Mouse (Mus musculus): ENCODE results near the gene Mpo. TPM values are rescaled to one million over a fixed set of nuclear protein-coding genes. Genes with fewer than 3 reads are reported as not detected.
A peak's percentile ranks its signal among the peaks of the same experiment; 100 is the strongest.

Gene Mpo
- polyA plus RNA-seq, 1 experiment from 2014 or later, result 1.7 TPM

DNA sequence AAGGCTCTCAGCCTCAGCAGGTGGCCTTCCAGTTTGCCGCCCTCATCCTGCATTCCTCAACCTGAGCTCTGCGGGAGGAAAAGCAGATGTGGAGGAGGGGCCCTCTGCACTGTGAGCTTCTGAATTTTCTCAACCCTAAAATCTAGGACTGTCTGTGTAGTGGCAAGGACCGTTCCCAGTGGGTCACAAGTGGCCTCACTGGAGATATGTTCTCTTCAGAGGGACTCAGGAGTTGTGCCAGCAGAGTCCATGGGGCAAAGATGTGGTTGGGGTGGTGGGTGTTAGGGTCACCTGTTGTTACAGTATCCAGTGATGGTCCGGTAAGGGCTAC is 24.0 kb downstream of the Mpo start:
- ATAC-seq (ENCODE audit: low FRiP score), result no peak; the same call in none of the 2 replicates
- 0 out of 2 replicates have a peak overlapping the region, but pooled peaks have one; percentile 18 for H3K27ac ChIP-seq

DNA sequence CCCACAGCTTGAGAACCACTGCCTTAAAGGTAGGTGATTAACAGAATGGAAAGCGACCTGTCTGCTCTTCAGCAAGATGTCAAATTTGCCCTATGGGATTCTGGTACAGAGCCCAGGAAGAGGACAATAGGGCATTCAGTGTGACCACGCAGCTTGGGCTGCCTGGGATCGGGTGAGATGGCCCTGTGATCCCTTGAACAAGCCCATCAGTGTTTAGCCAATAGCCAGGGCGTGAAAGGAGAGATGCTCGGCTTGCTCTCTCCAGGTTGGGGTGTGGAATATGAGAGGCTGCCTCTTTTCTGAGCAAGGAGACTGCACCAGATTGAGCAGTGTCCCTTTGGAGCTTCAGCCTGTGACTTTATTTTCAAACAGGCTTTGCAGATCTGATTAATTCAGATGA is 28.1 kb downstream of the Mpo start:
- no peaks in the 10 kb centered on the region for H3K36me3 ChIP-seq
- H3K4me2 ChIP-seq (replicated peaks), result no peak overlapping the region
- ATAC-seq (ENCODE audit: low FRiP score), result no peak
- H3K4me1 ChIP-seq, result peaks cover 11% of the 10 kb centered on the region
- H3K27ac ChIP-seq, result no peak overlapping the region
- H3K4me3 ChIP-seq, result no peak overlapping the region
- no peak overlapping the region for H3K9ac ChIP-seq
- H3K9me3 ChIP-seq (replicated peaks), result no peaks in the 10 kb centered on the region
- H3K27me3 ChIP-seq, result peaks cover 6% of the 10 kb centered on the region; the same call in 1 of the 2 replicates
- WGBS, result 47% methylated on average over 5 of the region's 5 CpGs

More for the DNA sequence above, 24.0 kb downstream of the Mpo start:
- peak overlapping the region; percentile 37 for H3K4me3 ChIP-seq
- peaks cover 16% of the 10 kb centered on the region for H3K4me1 ChIP-seq
- H3K9me3 ChIP-seq (replicated peaks), result no peaks in the 10 kb centered on the region
- WGBS, result 34% methylated on average over 4 of the region's 4 CpGs
- no peaks in the 10 kb centered on the region for H3K36me3 ChIP-seq
- peak overlapping the region; percentile 66 for H3K4me2 ChIP-seq (replicated peaks)
- peaks cover 6% of the 10 kb centered on the region; the same call in 1 of the 2 replicates for H3K27me3 ChIP-seq
- H3K9ac ChIP-seq, result peak overlapping the region; percentile 60; the same call in 1 of the 2 replicates

DNA sequence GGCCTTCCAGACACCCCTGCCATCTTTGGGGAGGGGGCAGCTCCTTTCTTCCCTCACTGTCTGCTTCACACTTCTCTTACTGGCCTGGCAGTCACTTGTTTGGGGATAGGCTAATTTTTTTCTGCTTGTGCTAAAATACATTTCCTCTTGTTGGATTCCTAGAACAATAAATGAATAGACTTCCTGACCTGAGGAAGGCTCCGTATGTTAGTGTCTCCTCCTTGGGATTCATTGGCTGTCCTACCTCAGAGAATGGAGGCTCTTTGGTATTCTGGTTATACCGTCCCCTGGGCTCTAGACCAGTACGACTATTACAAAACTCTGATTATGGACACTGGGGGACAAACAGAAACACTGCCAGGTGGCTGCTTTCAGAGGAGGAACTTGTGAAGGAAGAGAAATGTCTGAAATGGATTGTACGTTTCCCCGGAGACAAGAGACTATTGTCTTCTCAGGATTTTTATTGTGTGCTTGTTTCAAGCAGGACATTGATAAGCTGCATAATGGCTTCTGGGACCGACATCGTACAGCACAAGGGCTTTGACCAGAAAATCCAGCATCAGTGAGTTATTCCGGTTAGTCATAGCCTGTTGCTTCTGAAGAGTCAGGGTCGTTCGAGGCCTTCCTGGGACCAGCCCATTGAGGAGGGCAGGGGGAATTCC is 35.0 kb downstream of the Mpo start, which contains the start of gene Lpo:
TSS of gene Lpo (minus strand) at position 51 of the 662 bp plus-strand sequence.
- H3K9ac ChIP-seq, result 0 out of 2 replicates have a peak within 1 kb of the TSS, but pooled peaks have one; percentile 23
- H3K4me1 ChIP-seq, result peaks cover 11% of the 10 kb centered on the region
- no peaks in the 10 kb centered on the region for H3K36me3 ChIP-seq
- no peak within 1 kb of the TSS for H3K4me3 ChIP-seq
- ATAC-seq (ENCODE audit: low FRiP score), result no peak
- no peak within 1 kb of the TSS for H3K4me2 ChIP-seq (replicated peaks)
- H3K27ac ChIP-seq, result 0 out of 2 replicates have a peak within 1 kb of the TSS, but pooled peaks have one; percentile 13
- H3K27me3 ChIP-seq, result no peaks in the 10 kb centered on the region; the same call in 1 of the 2 replicates
- 34% methylated on average over 10 of the region's 10 CpGs for WGBS
- H3K9me3 ChIP-seq (replicated peaks), result no peaks in the 10 kb centered on the region

DNA sequence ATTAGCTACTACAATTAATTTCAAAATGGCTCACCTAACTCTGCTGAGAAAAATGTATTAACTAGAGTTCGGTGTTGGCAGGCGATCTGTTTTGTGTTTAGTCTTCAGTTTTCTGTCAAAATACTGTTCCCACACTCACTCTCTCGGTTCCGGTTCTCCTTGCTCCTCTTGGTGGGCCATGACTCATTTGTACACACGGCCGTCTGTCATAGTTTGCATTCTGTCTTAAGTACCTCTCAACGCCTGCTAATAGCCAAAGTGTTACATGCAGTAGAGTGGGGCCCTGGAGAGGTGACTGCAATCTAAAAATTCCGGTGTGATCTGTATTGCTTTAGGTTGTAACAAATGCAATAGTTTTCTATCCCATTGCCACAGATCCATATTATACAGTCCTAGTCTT is 47.3 kb downstream of the Mpo start:
- Histone ChIP-seq H3K27me3 (no peaks in the 10 kb centered on the region), H3K9me3 (replicated peaks) (no peaks in the 10 kb centered on the region), H3K4me1 (no peaks in the 10 kb centered on the region), H3K36me3 (no peaks in the 10 kb centered on the region), H3K4me2 (replicated peaks) (no peak overlapping the region), H3K4me3 (no peak overlapping the region), H3K27ac (no peak overlapping the region), H3K9ac (no peak overlapping the region)
- ATAC-seq (ENCODE audit: low FRiP score), result no peak
- 91% methylated on average over 8 of the region's 8 CpGs for WGBS

DNA sequence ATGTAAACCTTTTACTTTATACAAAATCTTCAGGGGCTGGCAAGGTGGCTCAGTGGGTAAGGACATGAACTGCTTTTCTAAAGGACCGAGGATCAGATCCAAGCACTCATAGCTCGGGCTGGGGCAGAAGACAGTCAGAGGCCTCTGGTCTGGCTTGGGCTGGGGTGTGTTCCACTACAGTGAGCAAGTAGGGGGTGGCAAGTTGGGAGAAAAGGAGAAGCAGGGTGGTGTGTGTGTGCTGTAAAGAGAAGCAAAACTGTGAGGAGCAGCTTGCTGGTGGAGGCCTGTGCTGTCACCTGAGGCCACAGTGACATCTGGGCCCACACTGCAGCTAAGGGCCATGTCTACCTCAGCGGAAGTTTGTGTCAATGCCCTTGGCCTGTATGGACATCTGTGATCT is 48.1 kb downstream of the Mpo start:
- no peaks in the 10 kb centered on the region for H3K36me3 ChIP-seq
- H3K27ac ChIP-seq, result no peak overlapping the region
- no peak overlapping the region for H3K9ac ChIP-seq
- no peaks in the 10 kb centered on the region for H3K4me1 ChIP-seq
- WGBS, result 85% methylated on average over 3 of the region's 3 CpGs
- no peak for ATAC-seq (ENCODE audit: low FRiP score)
- no peaks in the 10 kb centered on the region for H3K9me3 ChIP-seq (replicated peaks)
- H3K4me3 ChIP-seq, result no peak overlapping the region
- no peak overlapping the region for H3K4me2 ChIP-seq (replicated peaks)
- H3K27me3 ChIP-seq, result no peaks in the 10 kb centered on the region

DNA sequence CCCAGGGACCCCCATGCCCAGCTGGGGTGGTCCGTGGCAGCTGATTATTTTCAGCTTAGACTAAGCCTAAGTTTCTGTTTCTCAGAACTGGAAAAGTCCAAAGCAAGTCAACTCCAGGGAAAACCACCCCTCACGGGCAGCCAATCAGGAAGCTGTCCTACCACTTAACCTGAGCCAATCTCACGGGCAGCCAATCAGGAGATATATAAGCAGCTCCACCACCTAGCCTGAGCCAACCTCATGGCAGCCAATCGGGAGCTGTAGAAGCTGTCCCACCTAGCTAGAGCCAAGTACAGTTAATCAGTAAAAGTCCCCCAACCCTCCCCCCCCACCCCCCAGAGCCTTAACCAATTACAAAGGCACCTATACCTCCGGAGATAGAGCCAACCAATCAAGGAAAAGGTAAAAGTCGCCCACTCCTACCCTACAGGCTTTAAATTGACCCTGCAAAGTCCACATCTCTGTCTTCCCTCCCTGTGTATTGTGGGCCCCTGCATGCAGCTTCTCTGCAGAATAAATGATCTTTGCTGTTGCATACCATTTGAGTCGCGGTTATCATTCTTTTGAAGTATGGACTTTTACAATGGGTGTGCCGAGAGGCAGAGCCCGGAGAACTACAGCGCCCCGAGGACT is 53.7 kb downstream of the Mpo start:
- H3K27ac ChIP-seq, result no peak overlapping the region
- H3K4me2 ChIP-seq (replicated peaks), result no peak overlapping the region
- no peak for ATAC-seq (ENCODE audit: low FRiP score)
- H3K27me3 ChIP-seq, result no peaks in the 10 kb centered on the region
- no peaks in the 10 kb centered on the region for H3K4me1 ChIP-seq
- no peak overlapping the region for H3K9ac ChIP-seq
- WGBS, result 81% methylated on average over 12 of the region's 12 CpGs
- H3K4me3 ChIP-seq, result no peak overlapping the region
- no peaks in the 10 kb centered on the region for H3K36me3 ChIP-seq
- no peaks in the 10 kb centered on the region for H3K9me3 ChIP-seq (replicated peaks)

DNA sequence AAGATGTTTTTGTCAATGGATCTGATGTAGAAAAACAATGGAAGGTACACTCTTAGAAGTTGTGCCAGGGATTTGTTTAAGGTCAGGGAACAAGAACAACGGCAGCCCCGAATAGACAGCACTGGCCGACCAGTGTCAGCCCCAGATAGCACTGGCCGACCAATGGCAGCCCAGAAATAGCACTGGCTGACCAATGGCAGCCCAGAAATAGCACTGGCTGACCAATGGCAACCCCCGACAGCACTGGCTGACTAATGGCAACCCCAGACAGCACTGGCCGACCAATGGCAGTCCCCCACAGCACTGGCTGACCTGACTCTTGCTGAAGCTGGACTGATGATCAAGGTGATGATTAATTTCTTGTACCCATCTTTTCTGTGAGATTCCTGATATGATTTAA is 54.5 kb downstream of the Mpo start:
- Histone ChIP-seq H3K4me1 (peaks cover 4% of the 10 kb centered on the region), H3K9me3 (replicated peaks) (no peaks in the 10 kb centered on the region), H3K9ac (no peak overlapping the region), H3K36me3 (no peaks in the 10 kb centered on the region), H3K27me3 (no peaks in the 10 kb centered on the region), H3K4me2 (replicated peaks) (no peak overlapping the region), H3K4me3 (no peak overlapping the region), H3K27ac (no peak overlapping the region)
- no peak for ATAC-seq (ENCODE audit: low FRiP score)
- WGBS, result 64% methylated on average over 6 of the region's 6 CpGs

DNA sequence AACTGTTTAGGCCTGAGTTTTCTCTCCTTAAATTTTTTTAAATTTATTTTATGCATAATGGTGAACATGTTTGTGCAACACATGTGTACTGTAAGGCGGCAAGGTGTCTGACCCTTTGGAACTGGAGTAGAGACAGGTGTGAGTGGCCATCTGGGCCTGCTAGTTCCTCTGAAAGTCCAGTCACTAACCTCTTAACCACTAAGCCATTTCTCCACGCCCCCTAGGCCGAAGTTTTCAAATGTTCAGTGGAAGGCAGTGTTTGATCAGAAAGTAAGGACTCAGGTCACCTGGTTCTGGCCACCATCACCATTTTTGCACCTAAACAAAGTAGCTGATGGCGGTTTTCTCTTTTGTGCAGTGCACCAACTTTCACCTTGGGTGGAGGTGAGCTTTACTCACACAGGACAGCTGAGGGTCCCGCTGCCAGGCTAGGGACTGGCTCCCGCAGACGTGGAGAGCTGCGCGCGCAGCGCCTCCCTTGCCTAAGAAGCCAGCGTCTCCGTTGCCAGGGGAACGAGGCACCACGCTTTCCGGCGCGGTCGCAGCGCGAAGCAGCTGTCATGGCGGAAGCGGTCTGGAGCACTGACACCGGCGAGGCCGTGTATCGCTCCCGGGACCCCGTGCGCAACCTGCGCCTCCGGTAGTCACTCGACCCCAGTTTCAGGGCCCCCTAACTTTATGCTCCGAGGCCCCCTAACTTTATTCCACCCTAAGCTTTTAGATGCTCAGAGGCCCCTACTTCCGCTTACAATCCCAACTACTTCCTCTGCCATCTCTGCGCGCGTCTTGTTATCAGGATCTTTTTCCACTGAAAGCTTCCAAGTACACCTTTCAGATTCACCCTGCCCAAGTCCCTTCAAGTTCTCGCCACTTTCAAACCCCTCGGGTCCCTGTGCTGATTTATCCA is 59.6 kb downstream of the Mpo start, which contains the start of gene Mks1:
TSS of gene Mks1 (plus strand) at position 526 of the 907 bp plus-strand sequence.
- Histone ChIP-seq H3K4me1 (peaks cover 12% of the 10 kb centered on the region), H3K4me2 (replicated peaks) (peak within 1 kb of the TSS; percentile 70), H3K27me3 (no peaks in the 10 kb centered on the region), H3K4me3 (peak within 1 kb of the TSS; percentile 61), H3K9me3 (replicated peaks) (no peaks in the 10 kb centered on the region), H3K36me3 (peaks cover 18% of the 10 kb centered on the region), H3K9ac (peak within 1 kb of the TSS; percentile 61), H3K27ac (peak within 1 kb of the TSS; percentile 30; the same call in 1 of the 2 replicates)
- peak; percentile 95 for ATAC-seq (ENCODE audit: low FRiP score)
- 7% methylated on average over 40 of the region's 40 CpGs for WGBS

DNA sequence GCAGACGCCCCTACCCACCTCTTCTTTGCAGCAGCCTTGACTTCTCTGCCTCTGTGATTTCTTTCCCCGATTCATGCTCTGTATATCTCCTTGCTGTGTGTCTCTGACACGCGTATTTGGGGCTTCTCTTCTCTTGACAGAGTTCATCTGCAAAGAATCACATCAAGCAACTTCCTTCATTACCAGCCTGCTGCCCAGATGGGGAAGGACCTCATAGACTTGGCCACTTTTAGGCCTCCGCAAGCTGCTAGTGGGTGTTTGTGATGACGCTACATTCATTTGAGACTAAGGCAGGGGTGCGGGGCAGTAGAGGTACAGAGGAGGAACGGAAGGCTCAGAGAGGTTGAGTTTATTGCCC is 60.2 kb downstream of the Mpo start:
- Histone ChIP-seq H3K27me3 (no peaks in the 10 kb centered on the region), H3K9me3 (replicated peaks) (no peaks in the 10 kb centered on the region), H3K4me1 (peaks cover 12% of the 10 kb centered on the region), H3K4me2 (replicated peaks) (peak overlapping the region; percentile 70), H3K9ac (peak overlapping the region; percentile 61), H3K36me3 (peaks cover 19% of the 10 kb centered on the region), H3K4me3 (peak overlapping the region; percentile 61), H3K27ac (peak overlapping the region; percentile 30; the same call in 1 of the 2 replicates)
- peak; percentile 50 for ATAC-seq (ENCODE audit: low FRiP score)
- 37% methylated on average over 8 of the region's 8 CpGs for WGBS

MicroRNA genes within 50 kb of the gene (microRNA counts, 519-probe panel; counts per million panel counts)
- microRNA mmu-miR-142-3p, result 3,400 counts per million, percentile 73 among the panel's probes with 10 or more counts
- microRNA mmu-miR-142-5p, result 3,657 counts per million, percentile 77 among the panel's probes with 10 or more counts

Small RNA genes within 50 kb of the gene (microRNA-seq; reads per million reads assigned to microRNA genes)
- gene Mir142, result not detected
- not detected for gene Mir142b

Other genes with a start within 250 kb of the Mpo start
- gene Gm11492, start 226.9 kb upstream of the Mpo start, polyA plus RNA-seq (2016; fragmentation: Nextera tagmentation; extraction: Ambion mirVana), result not detected in 2 replicates
- gene Sept4, start 224.7 kb upstream of the Mpo start, polyA plus RNA-seq (2016; fragmentation: Nextera tagmentation; extraction: Ambion mirVana), result 13.1 and 14.1 TPM in 2 replicates
- 81.2 and 86.8 TPM in 2 replicates for gene Mtmr4, start 201.4 kb upstream of the Mpo start, polyA plus RNA-seq (2016; fragmentation: Nextera tagmentation; extraction: Ambion mirVana)
- 0.43 and 0.45 TPM in 2 replicates for gene Hsf5, start 176.4 kb upstream of the Mpo start, polyA plus RNA-seq (2016; fragmentation: Nextera tagmentation; extraction: Ambion mirVana)
- 2.1 and 4.4 TPM in 2 replicates for gene Rnf43, start 130.9 kb upstream of the Mpo start, polyA plus RNA-seq (2016; fragmentation: Nextera tagmentation; extraction: Ambion mirVana)
- gene Supt4a, start 56.0 kb upstream of the Mpo start, polyA plus RNA-seq (2016; fragmentation: Nextera tagmentation; extraction: Ambion mirVana), result 129 and 141 TPM in 2 replicates
- 30.5 and 32.7 TPM in 2 replicates for gene Tspoap1, start 33.0 kb upstream of the Mpo start, polyA plus RNA-seq (2016; fragmentation: Nextera tagmentation; extraction: Ambion mirVana)
- gene Lpo, start 34.7 kb downstream of the Mpo start, polyA plus RNA-seq (2016; fragmentation: Nextera tagmentation; extraction: Ambion mirVana), result 0.53 and 0.79 TPM in 2 replicates
- gene Mks1, start 59.6 kb downstream of the Mpo start, polyA plus RNA-seq (2016; fragmentation: Nextera tagmentation; extraction: Ambion mirVana), result 15.9 and 19.5 TPM in 2 replicates
- 0.15 TPM in 1 of 2 replicates, not detected in the other for gene Epx, start 82.0 kb downstream of the Mpo start, polyA plus RNA-seq (2016; fragmentation: Nextera tagmentation; extraction: Ambion mirVana)
- gene Olfr462, start 98.7 kb downstream of the Mpo start, polyA plus RNA-seq (2016; fragmentation: Nextera tagmentation; extraction: Ambion mirVana), result not detected in 2 replicates
- gene Olfr463, start 103.8 kb downstream of the Mpo start, polyA plus RNA-seq (2016; fragmentation: Nextera tagmentation; extraction: Ambion mirVana), result not detected in 2 replicates
- gene Olfr464, start 127.4 kb downstream of the Mpo start, polyA plus RNA-seq (2016; fragmentation: Nextera tagmentation; extraction: Ambion mirVana), result not detected in 2 replicates
- gene Dynll2, start 194.0 kb downstream of the Mpo start, polyA plus RNA-seq (2016; fragmentation: Nextera tagmentation; extraction: Ambion mirVana), result 39.9 and 44.8 TPM in 2 replicates